Mouse (Mus musculus): Measurements from ENCODE around the gene Naa30. TPM values are rescaled to one million over a fixed set of nuclear protein-coding genes. Genes with fewer than 3 reads are reported as not detected.

Gene Naa30
- polyA plus RNA-seq, 1 experiment from 2014 or later: 20.3 TPM

Other genes starting within 250 kb of the Naa30 start
- gene Ap5m1, start 106.1 kb upstream of the Naa30 start, polyA plus RNA-seq (2014; fragmentation: Nextera tagmentation; extraction: Ambion mirVana): 26.4 and 26.6 TPM in 2 replicates
- gene Exoc5, start 105.6 kb upstream of the Naa30 start, polyA plus RNA-seq (2014; fragmentation: Nextera tagmentation; extraction: Ambion mirVana): 82.0 and 94.5 TPM in 2 replicates
- 0.35 and 0.98 TPM in 2 replicates for gene ccdc198, start 73.2 kb downstream of the Naa30 start, polyA plus RNA-seq (2014; fragmentation: Nextera tagmentation; extraction: Ambion mirVana)